Mouse (Mus musculus): Measurements from ENCODE around the gene Kdm4d.

DNA sequence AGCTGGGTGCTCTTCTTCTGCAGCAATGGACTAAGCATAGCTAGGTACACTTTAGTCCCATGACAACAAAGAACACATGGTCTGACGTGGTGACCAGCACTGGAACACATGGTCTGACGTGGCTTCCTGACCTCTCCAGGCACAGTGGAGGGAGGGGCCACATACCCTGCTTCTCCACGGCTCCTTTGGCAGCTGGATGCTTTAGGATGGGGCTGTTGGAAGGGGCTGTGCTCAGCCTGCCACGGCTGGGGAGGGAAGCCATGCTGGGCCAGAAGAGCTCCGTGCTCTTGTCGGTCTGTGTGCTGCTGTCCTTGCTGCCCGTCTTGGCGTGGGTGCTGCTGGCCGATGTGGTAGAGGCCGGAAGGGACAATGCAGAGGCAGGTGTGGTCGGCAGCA lies 48.1 kb upstream of the Kdm4d start:
- TF ChIP-seq CTCF (IDR thresholded peaks at IDR 0.05; ENCODE audit: borderline replicate concordance, insufficient read depth, low read depth, low read length): no peak
- no peak for TF ChIP-seq POLR2A (IDR thresholded peaks at IDR 0.05; ENCODE audit: borderline replicate concordance, insufficient read depth, low read length)

All from cerebellum, adult 2 months (tissue).